Mouse (Mus musculus) forelimb bud, embryonic 11.5 days (tissue): ENCODE data around the gene Lgi2.
A peak's percentile ranks its signal among the peaks of the same experiment; 100 is the strongest.

Source experiments
- DNase-seq: peaks from one replicate; pipeline ENCODE4 v3.0.0-alpha.2; 2012; ENCODE audit warnings: low read depth, low spot score

Lgi2 gene

DNA sequence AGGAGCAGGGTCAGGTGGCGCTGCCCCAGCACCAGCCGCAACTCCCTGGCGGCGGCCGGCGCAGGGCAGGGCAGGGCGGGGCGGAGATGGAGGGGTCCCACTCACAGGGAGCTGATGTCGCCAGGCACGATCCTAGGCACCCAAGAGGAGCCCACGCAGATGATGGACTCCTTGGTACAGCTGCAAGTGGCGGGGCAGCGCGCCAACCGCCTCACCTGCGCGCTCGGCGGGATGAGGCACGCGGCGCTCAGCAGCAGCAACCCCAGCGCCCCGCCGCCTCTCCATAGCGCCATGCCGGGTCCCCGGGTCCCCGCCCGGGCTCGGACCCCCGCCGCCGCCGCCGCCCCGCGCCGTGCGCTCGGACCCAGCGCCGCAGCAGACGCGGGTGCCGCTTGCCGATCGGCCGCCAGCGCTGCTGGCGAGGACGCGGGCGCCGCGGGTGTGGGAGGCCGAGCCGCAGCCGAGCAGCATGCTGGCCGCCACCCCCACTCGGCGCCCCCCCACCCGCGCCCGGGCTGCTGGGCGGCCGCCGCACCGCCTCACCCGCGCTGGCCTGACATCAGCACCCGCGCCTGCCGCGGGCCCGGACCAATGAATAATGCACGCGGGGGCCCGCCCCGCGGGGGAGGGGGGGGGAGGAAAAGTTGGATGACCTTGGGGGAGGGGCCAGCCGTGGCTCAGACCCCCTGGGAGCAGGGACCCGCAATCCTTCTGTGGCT, at the start of gene Lgi2:
Lgi2 (minus strand) TSS at position 650 of the 719 bp plus-strand sequence.
- DNase-seq, result no peak

DNA sequence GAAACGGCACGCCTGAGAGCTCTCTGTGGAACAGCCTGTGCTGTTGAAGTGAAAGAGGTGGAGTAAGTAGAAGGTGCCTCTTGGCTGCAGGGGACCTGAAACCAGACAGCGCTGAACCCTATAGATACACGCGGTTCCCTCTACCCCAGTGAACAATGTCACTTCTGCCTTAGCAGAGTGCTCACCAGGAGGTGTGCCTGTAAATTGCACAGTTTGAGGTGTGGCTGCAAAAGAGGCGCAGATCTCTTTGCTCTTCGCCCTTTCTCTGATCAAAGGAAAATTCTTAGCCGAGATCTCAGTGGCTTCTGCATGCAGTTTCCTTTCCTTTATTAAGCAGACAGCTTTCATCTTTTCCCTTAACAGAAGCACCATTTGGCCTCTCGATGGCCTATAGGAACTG, 49.2 kb upstream of the Lgi2 start:
- no peak for DNase-seq

DNA sequence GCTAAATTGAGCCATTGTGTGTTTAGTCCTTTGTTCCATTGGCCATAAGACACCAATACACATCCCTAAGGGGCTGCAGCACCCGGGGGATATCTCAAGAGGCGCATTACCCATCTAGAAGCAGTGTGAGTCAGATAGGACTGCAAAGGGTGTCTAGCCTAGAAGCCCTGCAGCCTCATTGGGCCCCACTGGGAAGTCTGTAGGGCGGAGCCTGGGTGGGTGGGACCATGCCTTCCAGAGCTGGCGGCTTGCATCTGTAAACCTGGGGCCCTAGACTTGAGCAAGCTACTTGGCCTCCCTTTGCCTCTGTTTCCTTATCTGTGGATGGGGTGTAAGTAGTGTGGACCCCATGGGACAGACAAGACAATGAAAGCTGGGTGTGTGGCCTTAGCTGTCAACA, 48.4 kb upstream of the Lgi2 start:
- DNase-seq, result no peak

DNA sequence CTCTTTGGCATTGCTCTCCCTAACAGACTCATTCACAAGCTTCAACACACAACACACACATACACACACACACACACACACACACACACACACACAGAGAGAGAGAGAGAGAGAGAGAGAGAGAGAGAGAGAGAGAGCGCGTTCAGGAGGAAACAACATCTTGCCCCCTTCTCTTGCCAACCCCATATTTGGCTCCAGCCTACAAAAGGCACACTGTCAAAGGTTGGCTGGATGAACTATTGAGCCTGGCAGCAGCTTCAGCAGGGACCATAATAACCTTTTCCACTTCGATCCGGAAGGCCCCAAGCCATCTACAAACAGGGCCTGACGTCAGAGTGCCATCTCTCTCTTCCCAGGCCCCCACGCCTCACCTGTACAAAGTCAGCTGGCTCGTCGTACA, 46.5 kb upstream of the Lgi2 start:
- DNase-seq, result no peak

DNA sequence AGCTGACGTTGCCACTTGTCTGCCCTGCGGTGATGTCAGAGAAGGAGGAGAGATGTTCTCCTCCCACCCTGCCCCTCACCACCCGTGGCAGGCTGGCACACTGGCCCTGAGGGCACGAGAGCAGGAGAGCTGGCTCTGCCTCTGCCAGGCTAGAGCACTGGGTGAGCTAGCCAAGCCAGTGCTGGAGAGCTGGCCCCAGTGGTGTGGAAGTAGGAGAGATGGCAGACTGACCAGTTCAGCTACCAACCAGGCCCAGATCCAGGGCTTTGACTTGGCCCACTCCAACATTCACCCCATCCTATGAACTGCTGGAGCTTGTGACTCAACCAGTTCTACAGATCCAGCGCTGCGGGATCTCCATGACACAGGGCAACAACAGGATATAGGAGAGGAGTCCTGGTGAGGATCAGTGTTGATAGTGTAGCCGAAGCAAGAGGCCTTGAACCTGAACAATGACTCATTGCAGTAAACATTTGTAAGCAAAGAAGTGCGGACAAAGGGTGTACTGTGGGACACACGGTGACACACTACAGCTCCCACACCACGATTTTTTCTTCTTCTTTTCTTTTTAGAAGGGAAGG, 45.1 kb upstream of the Lgi2 start:
- no peak for DNase-seq

DNA sequence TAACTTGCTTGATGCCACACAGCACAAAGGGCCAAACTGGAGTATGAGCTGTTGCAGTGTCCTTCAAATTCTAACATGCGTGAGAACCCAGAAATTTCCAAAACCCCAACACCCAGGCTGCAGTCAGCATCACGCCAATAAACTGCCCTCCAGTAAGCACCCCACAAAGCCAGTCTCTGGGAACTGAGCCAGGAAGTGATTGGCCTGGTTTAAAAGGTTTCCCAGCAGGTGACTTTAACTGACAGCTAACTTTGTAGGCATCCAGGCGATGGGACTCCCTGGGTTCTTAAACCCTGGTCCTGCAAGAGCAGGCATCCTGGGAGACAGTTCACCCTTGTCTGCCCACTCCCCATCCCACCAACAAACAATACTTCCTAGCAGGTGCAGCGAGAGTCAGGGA, 44.0 kb upstream of the Lgi2 start:
- DNase-seq, result no peak

DNA sequence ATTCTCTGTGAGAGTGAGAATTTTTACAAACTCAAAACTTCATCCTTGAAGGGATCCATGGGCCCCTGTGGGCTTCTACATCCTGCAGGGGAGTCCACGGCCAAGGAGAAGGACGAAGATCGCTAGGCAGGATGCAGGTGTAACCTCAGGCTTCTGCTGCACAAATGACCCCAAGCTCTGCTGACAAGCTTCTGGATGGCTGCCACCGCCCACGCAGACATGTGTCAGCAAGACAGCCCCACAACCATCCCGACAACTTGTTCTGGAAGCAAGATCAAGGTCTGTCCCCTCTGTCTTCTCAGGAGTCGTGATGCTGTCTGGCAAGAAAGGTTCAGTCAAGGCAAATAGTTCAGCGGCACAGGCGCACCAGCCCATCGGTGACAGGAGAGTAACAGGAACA, 43.4 kb upstream of the Lgi2 start:
- no peak for DNase-seq

DNA sequence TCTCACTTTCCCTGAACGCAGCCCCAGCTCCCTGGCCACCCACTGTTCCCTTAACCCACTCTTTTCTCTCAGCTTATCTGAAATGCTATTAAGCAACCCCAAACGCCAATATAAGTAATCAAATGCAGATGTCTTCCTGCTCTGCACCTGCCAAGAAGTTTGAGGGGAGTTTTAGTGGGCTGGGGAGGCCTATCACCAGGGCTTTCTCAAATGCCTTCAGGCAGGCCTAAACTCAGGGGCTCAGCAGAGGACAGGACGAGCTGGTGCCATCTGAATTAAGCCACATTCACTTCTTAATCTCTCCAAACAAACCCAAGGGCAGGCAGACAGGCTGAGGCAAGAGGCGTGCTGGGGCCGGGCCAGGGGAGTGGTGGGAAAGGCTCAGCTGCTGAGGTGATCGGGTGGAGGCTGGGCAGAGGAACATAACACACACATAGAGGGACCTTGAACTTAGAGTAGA, 38.4 kb upstream of the Lgi2 start:
- peak; percentile 43 for DNase-seq

DNA sequence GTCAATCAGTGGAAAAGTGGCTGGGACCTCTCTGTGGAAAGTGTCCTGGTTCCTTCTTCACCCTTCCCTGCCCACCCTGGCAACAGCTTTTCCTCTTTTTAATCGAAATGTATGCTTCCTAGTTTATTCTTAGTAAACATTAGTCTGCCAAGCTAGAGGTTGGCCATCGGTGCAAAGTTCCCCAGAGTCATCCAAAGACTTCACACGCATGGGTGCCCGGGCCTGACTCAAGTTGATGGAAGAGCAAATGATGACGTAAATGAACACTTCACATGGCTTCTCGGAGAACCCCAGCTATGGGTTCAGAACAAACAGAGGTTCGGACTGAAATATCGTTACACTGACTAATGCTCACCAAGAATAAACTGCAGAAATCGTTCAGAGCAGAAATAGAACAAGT, 24.4 kb upstream of the Lgi2 start:
- DNase-seq, result no peak

DNA sequence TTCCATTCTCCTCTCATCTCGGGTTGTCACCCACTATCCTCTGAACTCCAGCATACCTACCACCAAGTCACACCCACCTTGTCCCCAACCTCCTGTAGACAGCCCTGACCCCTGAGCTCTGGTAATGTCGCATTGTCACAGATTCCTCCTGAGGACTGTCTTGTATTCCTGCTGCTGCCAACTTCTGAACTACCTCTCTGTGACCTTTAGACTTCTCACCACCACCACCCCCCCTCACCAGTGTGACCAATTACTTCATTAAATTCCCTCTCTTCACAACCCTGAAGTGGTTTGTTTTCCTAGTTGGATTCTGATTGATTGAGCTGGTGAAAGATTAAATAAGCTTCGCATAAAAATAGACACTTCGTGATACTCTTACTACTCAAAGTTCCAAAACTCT, 22.4 kb upstream of the Lgi2 start:
- no peak for DNase-seq

DNA sequence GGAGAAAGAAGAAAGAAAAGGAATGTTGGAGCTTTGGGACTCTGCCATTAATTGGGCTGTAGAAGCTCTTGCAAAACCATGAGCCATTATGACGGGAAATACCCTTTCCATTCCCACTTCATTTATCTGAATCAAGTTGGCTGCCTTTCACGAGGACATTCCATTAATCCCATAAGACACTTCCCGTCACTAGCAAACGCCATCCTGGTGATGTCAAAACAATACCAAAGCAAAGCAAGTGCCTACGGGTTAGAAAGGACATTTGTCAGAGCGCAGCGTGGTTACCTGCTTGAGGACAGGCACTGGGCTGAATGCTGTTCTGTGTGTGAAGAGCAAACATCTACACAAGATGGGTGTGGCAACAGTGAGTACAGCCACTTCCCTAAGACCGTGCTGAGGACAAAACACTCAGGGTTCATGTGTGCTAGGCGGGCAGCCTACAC, 21.1 kb upstream of the Lgi2 start:
- DNase-seq, result no peak

DNA sequence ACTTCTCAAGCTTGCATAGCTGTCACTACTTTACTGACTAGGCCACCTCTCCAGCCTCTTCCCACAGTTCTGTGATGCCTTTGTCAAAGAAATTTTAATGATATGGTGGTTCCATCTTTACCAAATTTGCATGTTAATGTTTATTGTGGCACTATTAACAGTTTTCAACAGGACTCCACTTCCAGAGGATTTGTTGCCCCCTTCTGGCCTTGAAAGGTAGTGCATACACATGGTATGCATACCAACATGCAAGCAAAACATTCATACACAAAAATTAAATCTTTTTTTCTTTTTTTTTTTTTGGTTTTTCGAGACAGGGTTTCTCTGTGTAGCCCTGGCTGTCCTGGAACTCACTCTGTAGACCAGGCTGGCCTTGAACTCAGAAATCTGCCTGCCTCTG, 6.3 kb upstream of the Lgi2 start:
- no peak for DNase-seq

DNA sequence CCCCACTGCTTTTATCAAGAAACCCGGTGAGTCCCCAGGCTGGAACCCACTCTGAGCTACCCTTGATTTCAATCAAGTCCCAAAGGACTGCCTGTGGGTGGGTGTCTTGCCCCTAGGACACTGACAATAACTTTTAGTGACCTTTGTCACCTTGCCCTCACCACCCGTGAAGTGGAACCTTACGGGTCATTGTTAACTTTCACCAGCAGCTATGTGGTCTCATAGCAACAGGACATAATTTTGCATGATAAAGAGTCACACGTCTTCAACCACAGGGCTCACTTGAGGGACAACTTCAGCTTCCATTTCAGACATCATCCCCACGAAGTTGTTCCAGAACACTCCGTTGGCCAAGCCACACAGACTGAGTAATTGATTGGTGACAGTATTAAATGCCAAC, 4.5 kb upstream of the Lgi2 start:
- no peak for DNase-seq

DNA sequence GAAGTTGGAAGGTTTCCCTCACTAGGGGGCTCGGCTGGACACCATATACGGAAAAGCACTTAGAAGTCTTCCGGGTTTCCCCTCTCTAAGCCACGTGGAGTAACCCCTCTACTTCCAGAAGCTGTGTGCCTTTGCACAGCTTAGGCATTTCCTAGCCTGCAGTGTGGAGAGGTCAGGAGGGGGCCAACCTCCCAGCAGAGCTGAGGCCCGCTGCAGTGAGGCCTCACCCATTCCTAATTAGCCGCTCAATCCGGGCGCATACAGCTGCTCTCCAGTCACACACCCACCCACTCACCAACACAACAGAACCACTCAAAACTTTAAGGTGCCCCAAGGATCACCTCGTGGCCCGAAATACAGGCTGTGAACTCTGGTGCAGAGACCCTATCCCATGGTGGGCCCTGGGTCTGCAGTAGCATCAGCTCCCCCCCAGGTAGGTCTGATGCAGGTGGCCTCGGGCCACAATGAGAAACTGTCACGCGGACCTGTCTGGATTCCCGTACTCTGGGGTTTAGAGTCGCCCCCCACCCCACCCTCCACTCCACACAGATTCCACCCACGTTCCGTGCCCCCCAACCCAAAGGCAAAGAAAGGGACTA, 949 bp downstream of the Lgi2 start:
- DNase-seq, result no peak

DNA sequence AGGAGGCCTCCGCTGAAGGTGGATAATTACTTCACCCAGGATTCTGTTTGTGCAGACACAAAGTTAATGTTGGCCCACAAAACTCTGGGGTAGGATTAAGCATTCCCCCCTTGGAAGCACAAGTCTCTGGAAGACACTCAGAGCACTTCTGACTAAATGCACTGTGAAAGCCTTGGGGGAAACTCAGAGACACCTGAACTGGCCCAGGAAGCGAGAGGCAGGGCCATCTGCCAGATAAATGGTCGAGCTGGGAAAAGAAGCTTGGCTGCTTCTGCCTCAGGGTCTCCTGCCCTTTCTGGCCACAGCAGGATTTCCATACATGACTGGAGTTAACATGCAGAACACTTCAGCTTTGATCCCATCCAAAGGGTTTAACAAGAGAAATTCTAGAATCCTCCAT, 1.9 kb downstream of the Lgi2 start:
- DNase-seq, result no peak

DNA sequence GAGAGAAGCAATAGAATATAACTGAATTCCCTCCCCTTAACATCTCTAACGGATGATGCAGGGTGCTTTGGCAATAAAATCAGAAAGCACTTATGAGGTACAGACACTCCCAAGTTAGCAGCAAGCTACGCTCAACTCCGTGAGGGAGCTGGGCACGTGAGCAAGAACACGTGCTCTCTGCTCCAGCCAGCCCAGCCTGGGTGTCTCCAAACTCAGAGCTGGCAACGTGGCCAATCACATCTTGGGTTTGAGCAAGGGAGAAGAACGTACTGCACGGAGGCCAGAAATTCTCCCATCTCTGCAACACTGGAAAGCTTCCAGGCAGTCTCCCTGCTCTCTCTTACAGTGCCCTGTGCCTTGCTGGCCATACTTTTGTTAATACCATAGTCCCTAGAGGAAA, 6.0 kb downstream of the Lgi2 start:
- DNase-seq, result no peak

DNA sequence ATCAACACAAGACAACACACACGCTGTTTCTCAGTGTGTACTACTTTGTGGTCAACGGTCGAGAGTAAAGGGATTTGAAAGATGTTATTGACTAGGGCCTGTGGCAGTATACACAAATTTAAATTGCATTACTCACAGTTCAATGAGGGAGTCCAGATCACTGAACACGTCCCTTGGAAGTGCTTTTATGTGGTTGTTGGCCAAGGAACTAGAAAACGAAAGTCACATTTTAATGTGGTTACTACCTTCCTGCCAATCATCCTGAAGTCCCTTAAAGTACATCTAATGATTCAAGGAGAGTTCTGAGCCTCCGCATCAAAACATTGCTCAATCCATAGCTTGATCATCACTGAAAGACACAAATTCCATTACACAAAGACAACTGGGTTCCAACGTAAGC, 10.7 kb downstream of the Lgi2 start:
- DNase-seq, result no peak

DNA sequence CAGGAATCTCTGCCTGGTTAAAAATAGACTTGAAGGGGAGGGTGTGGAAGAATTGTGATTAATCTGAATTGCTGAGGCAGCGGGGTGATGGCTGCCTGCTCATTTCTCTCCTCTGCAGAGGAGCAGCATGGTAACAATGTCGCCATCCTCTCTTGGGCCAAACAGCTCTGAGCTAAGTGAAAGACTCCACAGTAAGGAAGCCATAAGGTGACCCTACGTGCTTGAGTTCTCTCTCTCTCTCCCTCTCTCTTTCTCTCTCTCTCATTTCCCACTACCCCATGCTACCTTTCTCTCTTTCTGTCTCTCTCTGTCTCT, 15.0 kb downstream of the Lgi2 start:
- DNase-seq, result no peak

DNA sequence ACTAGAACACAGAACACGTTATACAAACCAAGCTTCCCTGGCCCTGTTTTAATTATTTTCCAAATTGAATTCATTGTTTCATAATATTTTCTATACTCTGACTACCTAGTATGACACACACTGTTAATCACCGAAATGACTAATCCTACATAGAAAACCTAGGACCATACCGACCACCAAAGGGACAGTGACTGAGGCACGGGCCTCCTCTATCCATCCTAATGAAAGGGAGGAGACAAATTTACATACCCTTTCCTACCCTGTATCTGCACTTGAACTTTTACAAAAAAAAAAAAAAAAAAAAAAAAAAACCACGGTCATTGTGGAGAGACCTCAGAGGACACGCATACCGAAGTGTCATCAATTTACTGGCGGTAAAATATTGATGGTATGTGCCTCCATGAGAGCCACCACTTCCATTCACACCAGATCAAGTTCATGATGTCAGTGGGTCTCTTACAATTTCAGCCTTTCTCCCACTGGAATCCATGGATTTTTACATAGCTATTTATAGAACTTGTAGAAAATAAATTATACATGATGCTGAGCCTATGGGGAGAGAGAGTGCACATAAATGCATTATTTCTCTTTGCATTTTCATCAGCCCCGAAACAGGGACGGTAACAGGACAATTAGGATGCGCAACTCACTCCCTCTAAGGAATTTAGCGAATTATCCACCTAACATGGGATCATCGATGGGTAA, 15.5 kb downstream of the Lgi2 start:
- DNase-seq, result no peak

DNA sequence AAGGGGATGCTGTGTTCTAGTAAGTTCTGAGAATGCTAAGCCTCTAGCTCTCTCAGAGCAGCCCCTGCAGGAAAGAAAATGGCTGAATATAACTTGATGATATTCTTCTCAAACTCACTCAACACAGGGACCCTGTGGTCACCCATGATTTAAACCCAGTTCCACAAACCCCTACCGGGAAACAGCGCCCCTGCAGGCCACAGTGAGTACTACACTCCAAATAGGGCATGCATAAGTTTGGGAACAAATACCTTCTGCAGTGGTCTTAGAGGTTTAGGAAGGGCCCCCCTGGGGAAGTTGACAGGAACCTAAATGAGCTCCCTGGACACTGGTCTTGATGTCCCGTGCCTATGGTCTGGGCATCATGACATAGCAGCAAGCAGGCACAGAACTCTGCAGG, 19.3 kb downstream of the Lgi2 start:
- no peak for DNase-seq

DNA sequence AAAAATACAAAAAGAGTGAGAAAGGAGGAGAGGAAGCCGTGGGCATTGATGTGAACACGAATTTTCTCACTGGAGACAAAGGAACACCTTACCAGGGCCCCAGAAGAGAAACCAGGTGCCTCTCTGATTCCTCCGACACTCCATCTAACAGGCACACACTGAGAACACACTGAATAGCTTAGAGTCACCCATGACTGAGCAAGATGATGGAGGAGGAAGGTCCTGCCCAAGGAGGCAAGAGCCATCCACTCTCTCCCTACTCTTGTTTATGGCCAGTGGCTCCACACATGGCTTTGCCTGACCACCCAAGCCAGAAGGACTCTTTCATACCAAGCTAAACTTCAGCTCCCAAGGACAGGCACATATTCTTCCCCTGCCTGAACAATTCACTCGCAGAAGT, 22.5 kb downstream of the Lgi2 start:
- DNase-seq, result no peak

DNA sequence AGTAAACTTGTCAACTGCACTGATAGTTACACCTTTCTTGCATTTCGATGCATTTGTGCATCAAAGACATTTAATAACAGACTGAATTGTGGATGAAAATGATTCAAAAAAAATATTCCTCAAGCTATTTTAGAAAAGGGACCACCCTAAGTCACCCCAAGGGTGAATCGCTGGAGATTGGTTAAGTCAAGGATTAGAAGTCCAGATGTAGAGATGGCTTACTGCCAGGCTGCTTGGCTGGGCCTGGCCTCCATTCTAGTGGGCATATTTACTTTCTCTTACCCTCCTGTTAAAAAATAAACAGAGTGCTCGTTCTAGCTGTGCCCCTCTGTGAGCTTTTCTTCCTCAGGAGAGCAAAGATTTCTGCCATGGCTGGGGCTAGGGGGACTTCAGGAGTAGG, 26.1 kb downstream of the Lgi2 start:
- DNase-seq, result no peak

DNA sequence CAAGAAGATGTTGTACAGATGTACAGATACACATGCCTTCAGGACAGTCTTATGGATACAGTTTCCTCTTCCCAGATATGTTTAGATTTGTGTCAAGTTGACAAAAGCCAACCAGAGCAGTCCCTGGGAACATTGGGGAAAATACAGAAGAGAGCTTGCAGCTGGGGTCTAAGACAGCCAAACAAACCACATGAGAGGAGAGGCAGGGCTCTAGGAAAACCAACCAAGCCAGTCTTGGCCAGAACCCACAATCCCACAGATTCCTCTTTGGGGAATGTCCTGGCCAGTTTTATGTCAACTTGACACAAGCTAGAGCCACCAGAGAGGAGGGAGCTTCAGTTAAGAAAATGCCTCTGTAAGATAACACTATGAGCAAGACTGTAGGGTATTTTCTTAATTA, 26.8 kb downstream of the Lgi2 start:
- no peak for DNase-seq
